Mouse (Mus musculus): ENCODE data around the gene Kntc1.

Gene Kntc1

DNA sequence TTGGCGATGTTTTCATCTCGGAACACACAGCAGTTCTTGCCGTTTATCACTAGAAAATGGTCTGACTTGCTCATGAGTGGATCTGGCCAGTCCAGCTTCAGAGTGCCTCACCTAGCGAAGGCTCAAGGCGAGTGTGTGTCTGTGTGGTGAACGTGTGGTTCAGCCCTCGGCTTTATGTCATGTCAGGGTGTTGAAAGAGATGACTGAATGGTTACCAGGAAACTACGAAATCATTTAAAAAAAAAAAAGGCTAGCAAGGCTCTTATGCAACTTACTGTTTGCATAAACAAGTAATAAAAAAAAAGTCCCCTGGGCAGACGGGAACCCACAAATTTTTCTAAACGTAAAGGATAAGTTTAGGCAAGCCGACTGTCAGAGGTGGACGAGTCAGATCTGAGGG lies 115.8 kb downstream of the Kntc1 start, which contains the start of gene Hcar2:
Gene Hcar2 (minus strand): TSS at position 135 of the 400 bp plus-strand sequence.
- DNase-seq (ENCODE audit: low read depth) = no peak

DNA sequence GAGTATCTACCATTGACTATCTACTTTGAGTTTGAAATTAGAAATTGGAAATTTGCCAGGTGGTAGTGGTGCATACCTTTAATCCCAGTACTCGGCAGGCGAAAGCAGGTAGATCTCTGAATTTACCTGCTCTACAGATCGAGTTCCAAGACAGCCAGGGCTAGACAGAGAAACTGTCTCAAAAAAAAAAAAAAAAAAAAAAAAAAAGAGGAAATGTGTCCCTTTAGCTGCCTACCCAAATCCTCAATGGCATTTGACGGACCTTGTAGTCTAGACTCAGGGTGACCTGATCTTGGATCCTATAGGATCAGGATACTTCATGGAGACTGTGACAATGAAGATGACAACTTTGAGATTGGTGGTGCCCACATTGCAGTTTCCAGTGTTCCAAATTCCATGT lies 116.9 kb downstream of the Kntc1 start:
- DNase-seq (ENCODE audit: low read depth) = no peak

DNA sequence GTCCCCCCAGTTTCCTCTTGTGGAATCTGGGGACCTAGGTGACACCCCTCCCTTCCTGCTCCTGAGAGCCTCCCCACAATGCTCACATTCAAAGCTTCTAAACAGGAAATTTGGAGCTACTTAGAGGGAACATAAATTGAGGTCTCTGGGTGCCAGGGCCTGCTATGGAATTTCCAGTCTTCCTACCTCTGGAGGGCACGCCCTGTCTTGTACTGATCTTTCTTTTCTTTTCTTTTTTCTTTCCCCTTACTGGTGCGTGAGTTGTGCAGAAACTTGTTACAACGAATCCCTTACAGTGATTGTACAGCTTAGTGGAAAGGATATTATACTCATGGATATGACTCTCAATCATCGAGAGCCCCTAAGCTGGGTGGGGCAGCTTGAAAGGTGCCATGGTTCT lies 120.1 kb downstream of the Kntc1 start:
- DNase-seq (ENCODE audit: low read depth) = no peak

All from naive thymus-derived CD4-positive, alpha-beta T cell, adult 2 months (primary cell).